Mouse (Mus musculus) hindbrain, embryonic 14.5 days (tissue): ENCODE measurements around the gene Sgcd. TPM values are rescaled to one million over a fixed set of nuclear protein-coding genes. Genes with fewer than 3 reads are reported as not detected.

Experiments used
- ATAC-seq: fragments of 200-750 bp; cut with Nextera tagmentation; 2 replicates; pipeline ENCODE4 v1.8.0; 2017; ENCODE audit warnings: moderate number of reproducible peaks, mild to moderate bottlenecking, moderate TSS enrichment, moderate library complexity; ENCODE audit not compliant: low FRiP score
- DNase-seq: peaks from one replicate; pipeline ENCODE4 v3.0.0-alpha.2; 2015; ENCODE audit warnings: low spot score
- H3K27ac ChIP-seq: fragments of 300-500 bp; sonication (generic); 2 replicates; pipeline ENCODE4 v1.5.1; 2014; ENCODE audit warnings: mild to moderate bottlenecking, moderate library complexity
- H3K27me3 ChIP-seq: fragments of 300-500 bp; sonication (generic); 2 replicates; pipeline ENCODE4 v1.6.1; 2014; ENCODE audit warnings: mild to moderate bottlenecking, low read length, mixed read lengths; ENCODE audit not compliant: control insufficient read depth, insufficient read depth
- H3K36me3 ChIP-seq: fragments of 300-500 bp; sonication (generic); replicated peaks from 2 replicates; pipeline ENCODE4 v1.6.1; 2014; ENCODE audit not compliant: control insufficient read depth, insufficient read depth
- H3K4me1 ChIP-seq: fragments of 300-500 bp; sonication (generic); replicated peaks from 2 replicates; pipeline ENCODE4 v1.6.1; 2014; ENCODE audit warnings: antibody characterized with exemption, low read length, mixed read lengths; ENCODE audit not compliant: control insufficient read depth, insufficient read depth
- H3K4me2 ChIP-seq: fragments of 300-500 bp; sonication (generic); replicated peaks from 2 replicates; pipeline ENCODE4 v1.6.1; 2014; ENCODE audit warnings: mild to moderate bottlenecking, moderate library complexity
- H3K4me3 ChIP-seq: fragments of 300-500 bp; sonication (generic); replicated peaks from 2 replicates; pipeline ENCODE4 v1.5.1; 2014; ENCODE audit warnings: mild to moderate bottlenecking, low read length
- H3K9ac ChIP-seq: fragments of 300-500 bp; sonication (generic); 2 replicates; pipeline ENCODE4 v1.6.1; 2014
- H3K9me3 ChIP-seq: fragments of 300-500 bp; sonication (generic); 2 replicates; pipeline ENCODE4 v1.6.1; 2016; ENCODE audit warnings: low read length; ENCODE audit not compliant: control insufficient read depth
- WGBS: fragments of 180-500 bp; shearing (Covaris S2); extraction: QIAGEN DNeasy Blood & Tissue Kit; methylation state at CpG from one replicate; pipeline ENCODE4 v1.1.7; 2014; 5-methylcytosine and 5-hydroxymethylcytosine counted together
- polyA plus RNA-seq: library from polyadenylated mRNA; unstranded; fragments of >200 nt; fragmentation: Nextera tagmentation; extraction: Ambion mirVana; gene quantifications from 2 replicates; pipeline ENCODE4 v1.2.1, GENCODE M21; 2014

Sgcd gene
- polyA plus RNA-seq, 1 experiment from 2014 or later: 5.7 TPM

DNA sequence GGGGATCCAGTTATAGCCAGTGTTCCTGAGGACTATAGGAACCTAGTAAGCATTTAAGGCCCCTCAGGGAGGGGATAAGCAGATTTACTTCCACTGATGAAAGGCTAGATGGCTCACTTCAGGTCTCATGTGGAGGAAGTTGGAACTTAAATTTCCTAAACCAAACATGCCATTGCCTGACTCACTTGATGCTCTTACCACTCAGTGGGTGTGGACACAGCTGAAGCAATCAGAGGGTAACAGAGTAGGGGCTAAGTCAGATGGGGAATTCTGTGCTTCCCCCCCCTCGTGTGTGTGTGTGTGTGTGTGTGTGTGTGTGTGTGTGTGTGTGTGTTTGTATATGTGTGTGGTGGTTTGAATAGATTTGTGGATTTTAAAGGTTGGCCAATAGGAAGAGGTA, 830.7 kb downstream of the Sgcd start:
- Histone ChIP-seq H3K9me3 (no peaks in the 10 kb centered on the region), H3K4me1 (no peaks in the 10 kb centered on the region), H3K4me3 (no peak overlapping the region), H3K27me3 (no peaks in the 10 kb centered on the region), H3K27ac (no peak overlapping the region), H3K9ac (no peak overlapping the region), H3K4me2 (no peak overlapping the region), H3K36me3 (no peaks in the 10 kb centered on the region)
- DNase-seq (no peak), ATAC-seq (no peak)
- WGBS: 79% methylated on average over 1 of the region's 1 CpGs

DNA sequence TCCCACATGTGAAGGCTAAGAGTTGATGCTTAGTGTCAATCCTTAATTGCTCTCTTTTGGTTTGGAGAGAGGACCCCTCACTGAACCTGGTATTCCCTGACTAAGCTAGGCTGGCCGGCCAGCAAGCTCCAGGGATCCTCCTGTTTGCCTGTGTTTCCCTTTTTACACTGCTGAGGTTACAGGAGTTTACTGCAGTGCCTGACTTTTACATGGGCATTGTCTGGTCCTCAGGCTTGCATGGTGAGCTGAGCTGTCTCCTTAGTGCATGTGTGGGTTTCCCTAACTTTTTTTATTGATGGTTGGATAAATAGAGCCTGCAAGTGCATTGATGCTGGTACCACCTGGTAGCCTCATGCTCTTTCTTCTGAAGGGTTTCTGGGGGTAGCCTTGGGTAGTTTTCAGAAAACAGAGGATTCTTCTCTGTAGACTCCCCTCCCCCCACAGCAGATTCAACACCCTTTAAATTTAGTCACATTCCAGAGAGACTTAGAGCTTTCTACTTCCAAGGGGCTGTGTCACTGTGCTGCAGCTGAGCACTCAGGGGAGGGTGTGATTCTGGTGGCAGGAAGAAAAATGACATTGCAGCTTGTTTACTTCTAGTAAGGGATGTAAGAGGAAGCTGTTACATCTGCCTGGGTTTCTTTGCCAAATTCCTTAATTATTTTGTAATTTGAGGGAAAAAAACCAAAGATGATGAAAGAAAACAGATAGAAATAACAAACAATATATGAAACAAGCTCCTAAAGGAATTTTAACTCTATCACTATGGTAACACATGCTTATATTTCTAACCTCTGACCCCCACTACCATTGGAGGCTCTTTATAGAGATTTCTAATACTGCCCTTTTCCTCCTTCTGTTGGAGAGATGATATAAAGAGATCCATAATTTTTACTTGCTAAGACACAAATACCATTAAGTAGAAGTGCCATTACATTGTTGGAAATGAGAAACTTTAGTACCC, 831.8 kb downstream of the Sgcd start:
- no peak for ATAC-seq
- no peak overlapping the region for H3K9ac ChIP-seq
- WGBS: 50% methylated on average over 1 of the region's 1 CpGs
- no peaks in the 10 kb centered on the region for H3K36me3 ChIP-seq
- H3K27ac ChIP-seq: no peak overlapping the region
- H3K4me1 ChIP-seq: no peaks in the 10 kb centered on the region
- no peaks in the 10 kb centered on the region for H3K27me3 ChIP-seq
- DNase-seq: no peak
- no peak overlapping the region for H3K4me3 ChIP-seq
- no peak overlapping the region for H3K4me2 ChIP-seq
- no peaks in the 10 kb centered on the region for H3K9me3 ChIP-seq

DNA sequence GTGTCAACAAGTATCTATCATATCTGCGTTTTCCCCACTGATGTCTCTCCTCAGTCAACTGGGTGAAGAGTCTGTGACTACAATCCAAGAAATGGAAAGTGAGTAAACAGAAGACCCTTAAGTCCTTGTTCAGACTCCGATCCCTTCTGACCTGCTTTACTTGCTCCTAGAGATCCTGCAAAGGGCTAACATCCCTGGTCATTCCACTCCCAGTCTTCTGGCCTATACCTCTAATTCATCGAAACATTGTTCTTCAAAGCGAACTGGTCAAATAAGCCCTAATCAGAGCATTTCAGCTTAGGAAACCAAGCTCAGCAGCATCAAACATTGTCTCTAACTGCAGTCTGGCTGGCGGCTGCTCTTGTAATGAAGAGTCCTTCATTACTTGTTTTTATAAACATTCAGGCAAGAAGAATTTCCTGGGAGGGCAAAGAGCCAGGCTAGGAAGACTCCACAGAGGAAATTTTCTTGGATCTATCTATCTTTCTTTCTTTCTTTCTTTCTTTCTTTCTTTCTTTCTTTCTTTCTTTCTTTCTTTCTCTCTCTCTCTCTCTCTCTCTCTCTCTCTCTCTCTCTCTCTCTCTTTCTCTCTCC, 833.8 kb downstream of the Sgcd start:
- Histone ChIP-seq H3K4me2 (no peak overlapping the region), H3K36me3 (no peaks in the 10 kb centered on the region), H3K4me1 (no peaks in the 10 kb centered on the region), H3K4me3 (no peak overlapping the region), H3K27me3 (no peaks in the 10 kb centered on the region), H3K9ac (no peak overlapping the region), H3K27ac (no peak overlapping the region), H3K9me3 (no peaks in the 10 kb centered on the region)
- ATAC-seq: no peak
- WGBS: 92% methylated on average over 5 of the region's 5 CpGs
- no peak for DNase-seq

DNA sequence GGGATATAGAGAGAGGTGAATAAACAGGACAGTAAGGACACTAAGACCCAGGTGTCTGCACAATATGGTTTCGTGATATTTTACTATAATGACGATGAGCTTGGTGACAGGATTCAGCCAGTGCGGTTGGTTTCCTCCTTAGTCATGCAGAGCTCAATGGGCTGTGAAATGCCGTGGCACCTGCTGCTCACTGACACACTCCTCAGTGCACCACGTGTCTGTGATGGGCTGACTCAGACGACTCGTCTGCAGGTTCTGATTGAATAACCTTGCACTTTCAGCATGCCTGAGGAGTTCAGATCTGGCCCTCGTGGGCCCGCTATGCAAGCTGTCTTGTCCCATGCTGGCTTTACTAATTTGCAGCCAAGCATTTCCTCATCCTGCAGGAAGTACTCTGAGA, 839.2 kb downstream of the Sgcd start:
- ATAC-seq (peak; percentile 69; the same call in 1 of the 2 replicates), DNase-seq (no peak)
- no peaks in the 10 kb centered on the region for H3K36me3 ChIP-seq

DNA sequence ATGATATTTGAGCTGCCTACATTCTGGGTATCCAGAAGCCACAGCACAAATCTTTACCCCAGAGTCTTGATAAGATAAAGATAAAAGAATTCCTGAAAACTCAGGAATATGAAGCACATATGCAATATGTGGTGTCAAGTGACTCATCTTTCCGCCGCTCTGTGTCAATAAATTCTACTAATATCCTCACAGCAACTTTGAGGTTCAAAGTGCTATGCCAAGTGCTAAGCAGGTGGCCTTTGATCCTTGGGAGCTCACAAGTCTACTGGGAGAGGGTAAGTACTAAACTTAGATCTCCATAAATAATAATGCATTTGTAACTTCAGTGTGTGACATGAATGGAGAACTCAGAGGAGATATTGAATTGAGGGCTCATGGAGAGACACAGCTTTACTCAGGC, 848.9 kb downstream of the Sgcd start:
- Histone ChIP-seq H3K4me2 (no peak overlapping the region), H3K36me3 (no peaks in the 10 kb centered on the region), H3K27me3 (no peaks in the 10 kb centered on the region), H3K27ac (no peak overlapping the region), H3K9me3 (no peaks in the 10 kb centered on the region), H3K4me3 (no peak overlapping the region), H3K9ac (no peak overlapping the region), H3K4me1 (no peaks in the 10 kb centered on the region)
- no peak for DNase-seq
- WGBS: 84% methylated on average over 2 of the region's 2 CpGs
- no peak for ATAC-seq

More for the DNA sequence above, 839.2 kb downstream of the Sgcd start:
- no peak overlapping the region for H3K4me3 ChIP-seq
- H3K27me3 ChIP-seq: no peaks in the 10 kb centered on the region
- no peak overlapping the region for H3K9ac ChIP-seq
- H3K4me1 ChIP-seq: no peaks in the 10 kb centered on the region
- WGBS: 59% methylated on average over 9 of the region's 9 CpGs
- H3K27ac ChIP-seq: no peak overlapping the region
- no peak overlapping the region for H3K4me2 ChIP-seq
- H3K9me3 ChIP-seq: no peaks in the 10 kb centered on the region

DNA sequence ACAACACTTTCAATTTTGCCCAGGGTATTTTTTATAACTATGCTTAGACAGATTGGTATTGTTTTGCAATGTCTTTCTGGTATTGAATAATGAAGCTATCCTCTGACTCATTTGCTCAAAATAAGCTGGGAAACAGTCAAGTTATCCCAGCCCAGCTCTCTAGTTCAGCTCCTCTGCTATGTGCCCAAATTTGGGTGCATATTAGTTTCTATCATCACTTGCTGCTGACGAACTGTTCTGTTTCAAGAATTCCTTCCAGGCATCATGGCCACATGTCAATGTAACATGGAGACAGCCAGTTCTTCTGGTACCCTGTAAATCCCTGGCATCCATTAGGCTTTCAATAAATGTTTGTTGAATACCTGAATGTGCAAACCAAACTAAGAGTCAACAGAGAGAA, 849.5 kb downstream of the Sgcd start:
- H3K36me3 ChIP-seq: no peaks in the 10 kb centered on the region
- no peak overlapping the region for H3K4me2 ChIP-seq
- H3K4me1 ChIP-seq: no peaks in the 10 kb centered on the region
- H3K27me3 ChIP-seq: no peaks in the 10 kb centered on the region
- DNase-seq (no peak), ATAC-seq (no peak)
- H3K27ac ChIP-seq: no peak overlapping the region
- H3K9ac ChIP-seq: no peak overlapping the region
- no peaks in the 10 kb centered on the region for H3K9me3 ChIP-seq
- WGBS: 93% methylated on average over 1 of the region's 1 CpGs
- H3K4me3 ChIP-seq: no peak overlapping the region

DNA sequence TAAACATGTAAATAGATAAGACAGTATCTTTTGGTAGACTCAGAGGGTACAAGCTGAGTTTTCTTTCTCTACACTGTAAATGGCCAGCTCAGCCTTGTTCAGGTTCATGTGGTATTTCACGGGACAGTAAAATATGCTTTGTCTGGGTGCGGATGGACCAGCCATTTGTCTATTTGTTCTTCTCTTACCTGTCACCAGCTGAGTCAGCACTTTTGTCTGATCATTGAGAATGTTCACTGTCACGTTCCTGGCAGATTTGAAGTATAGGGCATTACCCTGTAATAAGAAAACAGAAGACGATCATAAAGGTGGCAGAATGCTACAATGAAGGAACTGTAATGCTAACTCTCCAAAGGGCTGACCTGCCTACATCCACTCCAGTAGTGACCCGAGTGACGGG, 856.4 kb downstream of the Sgcd start:
- Histone ChIP-seq H3K27ac (no peak overlapping the region), H3K27me3 (no peaks in the 10 kb centered on the region), H3K4me2 (no peak overlapping the region), H3K9ac (no peak overlapping the region), H3K4me1 (no peaks in the 10 kb centered on the region), H3K36me3 (no peaks in the 10 kb centered on the region), H3K4me3 (no peak overlapping the region), H3K9me3 (no peaks in the 10 kb centered on the region)
- 92% methylated on average over 6 of the region's 6 CpGs for WGBS
- ATAC-seq: no peak
- DNase-seq: no peak

DNA sequence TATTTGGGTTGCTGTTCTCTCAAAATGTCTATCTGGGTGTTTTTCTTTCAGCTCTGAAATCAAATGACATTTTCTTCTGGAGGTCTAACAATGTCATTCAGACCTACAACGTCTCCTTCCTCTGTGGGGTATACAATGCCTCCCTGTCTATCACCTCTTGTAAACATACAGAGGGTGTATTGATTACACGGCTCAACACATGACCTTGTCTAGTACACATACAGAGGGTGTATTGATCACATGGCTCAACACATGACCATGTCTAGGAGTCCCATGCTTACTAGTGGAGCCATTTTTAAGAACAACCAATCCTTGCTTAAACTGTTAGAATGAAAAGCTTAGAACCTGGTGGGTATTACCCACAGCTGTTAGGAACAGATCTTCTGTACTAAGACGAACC, 858.3 kb downstream of the Sgcd start:
- Histone ChIP-seq H3K27me3 (no peaks in the 10 kb centered on the region), H3K9me3 (no peaks in the 10 kb centered on the region), H3K4me2 (no peak overlapping the region), H3K9ac (no peak overlapping the region), H3K36me3 (no peaks in the 10 kb centered on the region), H3K27ac (no peak overlapping the region), H3K4me3 (no peak overlapping the region), H3K4me1 (no peaks in the 10 kb centered on the region; the same call in 1 of the 2 replicates)
- no peak for ATAC-seq
- DNase-seq: no peak
- WGBS: 71% methylated on average over 3 of the region's 3 CpGs

DNA sequence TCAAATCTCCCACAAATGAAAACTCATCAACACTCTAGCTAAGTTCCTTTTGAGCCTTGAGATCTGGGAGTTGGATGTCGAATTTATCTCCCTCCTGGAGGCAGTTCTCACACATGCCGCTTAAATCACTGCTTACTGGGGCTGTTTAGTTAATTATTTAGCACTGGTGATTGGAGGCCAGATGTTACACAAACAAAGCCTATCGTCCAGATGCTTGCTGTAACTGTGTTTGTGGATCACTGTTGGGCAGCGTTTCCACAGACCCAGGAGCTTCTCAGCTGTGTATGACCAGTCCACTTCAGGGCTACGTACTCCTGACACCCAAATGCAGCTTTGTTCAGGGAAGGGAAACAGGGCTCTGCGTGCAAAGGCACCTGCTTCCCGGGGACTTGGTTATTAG, 858.8 kb downstream of the Sgcd start:
- Histone ChIP-seq H3K9me3 (no peaks in the 10 kb centered on the region), H3K9ac (no peak overlapping the region), H3K4me1 (no peaks in the 10 kb centered on the region; the same call in 1 of the 2 replicates), H3K4me3 (no peak overlapping the region), H3K27me3 (no peaks in the 10 kb centered on the region), H3K36me3 (no peaks in the 10 kb centered on the region), H3K4me2 (no peak overlapping the region), H3K27ac (no peak overlapping the region)
- ATAC-seq: no peak
- no peak for DNase-seq
- WGBS: 58% methylated on average over 7 of the region's 7 CpGs
